ENCODE assay signal across 7 mouse cellular contexts in the genomic region with DNA sequence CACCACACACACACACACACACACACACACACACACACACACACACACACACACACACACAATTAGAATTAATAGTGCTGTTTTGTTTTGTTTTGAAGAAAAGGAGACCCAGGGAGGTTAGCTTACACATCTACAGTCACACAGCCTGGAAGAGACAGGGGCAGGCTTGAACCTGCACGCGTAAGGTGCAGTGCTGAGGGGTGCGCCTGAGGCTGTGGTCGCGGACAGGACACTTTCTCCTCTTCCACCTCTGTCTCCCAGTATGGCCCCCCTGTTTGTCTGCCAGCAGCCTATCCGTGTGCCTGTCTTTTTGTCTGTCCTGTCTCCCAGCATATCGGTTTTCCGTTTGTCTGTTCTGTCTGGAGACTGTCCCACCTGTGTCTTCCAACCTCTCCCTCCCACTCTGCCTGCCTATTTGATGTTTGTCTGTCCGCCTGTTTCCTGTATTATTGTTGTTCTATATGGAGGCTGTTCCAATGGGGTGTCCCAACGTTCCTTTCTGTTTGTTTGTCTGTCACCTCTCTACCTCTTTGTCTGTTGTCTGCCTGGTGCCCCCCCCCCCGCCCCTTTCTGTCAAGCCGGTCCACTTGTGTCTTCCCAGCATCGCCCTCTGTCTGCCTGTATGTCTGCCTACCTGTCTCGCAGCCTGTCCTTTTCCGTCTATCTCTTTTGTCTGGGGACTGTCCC. TPM values are rescaled to one million over a fixed set of nuclear protein-coding genes. Genes with fewer than 3 reads are reported as not detected.
DNase-seq lines count a peak whose midpoint lies in the region; ATAC-seq lines count a peak whose summit lies in the region.

No protein-coding gene starts in this region.

- peaks cover 29% of the 10 kb centered on the region for H3K36me3 ChIP-seq in megakaryocyte, embryonic 14.5 days (replicated peaks; ENCODE audit: low read length)
- H3K36me3 ChIP-seq in forebrain, embryonic 10.5 days (replicated peaks), result peaks cover 8% of the 10 kb centered on the region
- peaks cover 9% of the 10 kb centered on the region; the same call in 1 of the 2 replicates for H3K36me3 ChIP-seq in limb, embryonic 12.5 days
- H3K36me3 ChIP-seq in stomach, embryonic 14.5 days (ENCODE audit: control insufficient read depth, insufficient read depth, low read length), result no peaks in the 10 kb centered on the region

- 28% methylated on average over 15 of the region's 15 CpGs for WGBS in forebrain, embryonic 10.5 days
- WGBS in limb, embryonic 12.5 days, result 30% methylated on average over 15 of the region's 15 CpGs
- 25% methylated on average over 15 of the region's 15 CpGs for WGBS in stomach, embryonic 14.5 days

- peak overlapping the region; percentile 100 for H3K4me3 ChIP-seq in megakaryocyte, embryonic 14.5 days (replicated peaks)
- peak overlapping the region; percentile 74 for H3K4me3 ChIP-seq in forebrain, embryonic 10.5 days
- peak overlapping the region; percentile 90 for H3K4me3 ChIP-seq in limb, embryonic 12.5 days (replicated peaks)
- H3K4me3 ChIP-seq in stomach, embryonic 14.5 days (ENCODE audit: low read depth, low read length), result peak overlapping the region; percentile 89

- H3K27me3 ChIP-seq in megakaryocyte, embryonic 14.5 days (replicated peaks), result no peaks in the 10 kb centered on the region
- H3K27me3 ChIP-seq in forebrain, embryonic 10.5 days (ENCODE audit: poor library complexity, severe bottlenecking), result no peaks in the 10 kb centered on the region
- H3K27me3 ChIP-seq in limb, embryonic 12.5 days, result no peaks in the 10 kb centered on the region
- H3K27me3 ChIP-seq in stomach, embryonic 14.5 days (ENCODE audit: control insufficient read depth, insufficient read depth, low read length), result no peaks in the 10 kb centered on the region

- DNase-seq in forebrain, embryonic 10.5 days (ENCODE audit: extremely low spot score, low spot score), result no peak
- no peak for DNase-seq in natural killer cell, adult 2 months (ENCODE audit: low spot score in 2 of 2)
- DNase-seq in frontal cortex, postnatal 14 days (ENCODE audit: low spot score in 2 of 2), result no peak

- peak overlapping the region; percentile 87 for H3K27ac ChIP-seq in forebrain, embryonic 10.5 days
- no peak overlapping the region for H3K27ac ChIP-seq in limb, embryonic 12.5 days
- H3K27ac ChIP-seq in stomach, embryonic 14.5 days (ENCODE audit: low read length), result no peak overlapping the region

- no peak for ATAC-seq in megakaryocyte, adult 5-6 weeks (ENCODE audit: poor library complexity, severe bottlenecking)
- ATAC-seq in limb, embryonic 12.5 days (ENCODE audit: insufficient number of reproducible peaks, insufficient read depth, low FRiP score, low TSS enrichment, low read depth), result no peak; the same call in 1 of the 2 replicates
- peak; percentile 3; the same call in 1 of the 2 replicates for ATAC-seq in stomach, embryonic 14.5 days (ENCODE audit: insufficient number of reproducible peaks, insufficient read depth, low FRiP score, low read depth)

- peaks cover 80% of the 10 kb centered on the region for H3K4me1 ChIP-seq in megakaryocyte, embryonic 14.5 days
- H3K4me1 ChIP-seq in forebrain, embryonic 10.5 days, result peaks cover 56% of the 10 kb centered on the region
- H3K4me1 ChIP-seq in limb, embryonic 12.5 days (replicated peaks), result peaks cover 33% of the 10 kb centered on the region
- H3K4me1 ChIP-seq in stomach, embryonic 14.5 days (ENCODE audit: control insufficient read depth, insufficient read depth, low read length), result peaks cover 13% of the 10 kb centered on the region; the same call in 1 of the 2 replicates

- peaks cover 7% of the 10 kb centered on the region for H3K9me3 ChIP-seq in megakaryocyte, embryonic 14.5 days
- H3K9me3 ChIP-seq in forebrain, embryonic 10.5 days, result peaks cover 9% of the 10 kb centered on the region; the same call in 1 of the 2 replicates
- H3K9me3 ChIP-seq in limb, embryonic 12.5 days, result peaks cover 3% of the 10 kb centered on the region; the same call in 1 of the 2 replicates
- H3K9me3 ChIP-seq in stomach, embryonic 14.5 days (ENCODE audit: control insufficient read depth, low read depth, low read length), result no peaks in the 10 kb centered on the region

- H3K4me2 ChIP-seq in limb, embryonic 12.5 days, result peak overlapping the region; percentile 80
- H3K4me2 ChIP-seq in stomach, embryonic 14.5 days (replicated peaks; ENCODE audit: low read depth, low read length), result peak overlapping the region; percentile 83

- H3K9ac ChIP-seq in limb, embryonic 12.5 days (replicated peaks), result peak overlapping the region; percentile 86; the same call in 1 of the 2 replicates
- H3K9ac ChIP-seq in stomach, embryonic 14.5 days (replicated peaks; ENCODE audit: low read depth, low read length), result no peak overlapping the region

RNA-seq across cellular contexts. Expression of gene Atp13a2, which starts 0.5 kb away (rescaled TPM):
- polyA plus RNA-seq in megakaryocyte, embryonic 14.5 days (2012; ENCODE audit: insufficient read depth, low replicate concordance), result 373 and 691 TPM in 2 replicates
- 25.1 and 29.7 TPM in 2 replicates for total RNA-seq in megakaryocyte, adult 5-6 weeks (2015)
- 37.2 and 43.5 TPM in 2 replicates for total RNA-seq in megakaryocyte, adult 5-6 weeks (2017)
- polyA plus RNA-seq in forebrain, embryonic 10.5 days (2016; fragmentation: Nextera tagmentation; extraction: Ambion mirVana), result 39.9 and 40.6 TPM in 2 replicates
- 44.1 and 46.0 TPM in 2 replicates for polyA plus RNA-seq in limb, embryonic 12.5 days (2016; fragmentation: Nextera tagmentation; extraction: Ambion mirVana)
- polyA plus RNA-seq in stomach, embryonic 14.5 days (2014; fragmentation: Nextera tagmentation; extraction: Ambion mirVana), result 36.0 and 37.1 TPM in 2 replicates

RNA-seq across cellular contexts. Expression of gene Mfap2, which starts 24.1 kb away (rescaled TPM):
- polyA plus RNA-seq in megakaryocyte, embryonic 14.5 days (2012; ENCODE audit: insufficient read depth, low replicate concordance), result not detected in 2 replicates
- total RNA-seq in megakaryocyte, adult 5-6 weeks (2015), result not detected in 2 replicates
- total RNA-seq in megakaryocyte, adult 5-6 weeks (2017), result not detected in 2 replicates
- 265 TPM in 2 replicates for polyA plus RNA-seq in forebrain, embryonic 10.5 days (2016; fragmentation: Nextera tagmentation; extraction: Ambion mirVana)
- polyA plus RNA-seq in limb, embryonic 12.5 days (2016; fragmentation: Nextera tagmentation; extraction: Ambion mirVana), result 512 and 562 TPM in 2 replicates
- 633 and 721 TPM in 2 replicates for polyA plus RNA-seq in stomach, embryonic 14.5 days (2014; fragmentation: Nextera tagmentation; extraction: Ambion mirVana)

RNA-seq across cellular contexts. Expression of gene Sdhb, which starts 25.2 kb away (rescaled TPM):
- 129 and 181 TPM in 2 replicates for polyA plus RNA-seq in megakaryocyte, embryonic 14.5 days (2012; ENCODE audit: insufficient read depth, low replicate concordance)
- total RNA-seq in megakaryocyte, adult 5-6 weeks (2015), result 182 and 183 TPM in 2 replicates
- 110 and 120 TPM in 2 replicates for total RNA-seq in megakaryocyte, adult 5-6 weeks (2017)
- polyA plus RNA-seq in forebrain, embryonic 10.5 days (2016; fragmentation: Nextera tagmentation; extraction: Ambion mirVana), result 411 and 415 TPM in 2 replicates
- 381 and 392 TPM in 2 replicates for polyA plus RNA-seq in limb, embryonic 12.5 days (2016; fragmentation: Nextera tagmentation; extraction: Ambion mirVana)
- polyA plus RNA-seq in stomach, embryonic 14.5 days (2014; fragmentation: Nextera tagmentation; extraction: Ambion mirVana), result 388 and 401 TPM in 2 replicates

Comparison
In these comparisons a context has a peak if more than half of its experiments do, and no peak if none do; other contexts are left out.
1. RNA of gene Mfap2, which starts 24.1 kb away (polyA plus RNA-seq): 633 to 721 TPM in stomach, embryonic 14.5 days, 512 to 562 TPM in limb, embryonic 12.5 days and 265 TPM in forebrain, embryonic 10.5 days; not detected in megakaryocyte, embryonic 14.5 days; every median in the first group is over 100 times any median in the second.
2. Peak in every context shown above with its lines, with median percentiles within 50 percentile points of each other: H3K4me3 ChIP-seq.